Mouse (Mus musculus): ENCODE measurements around the gene Psg25.
"Not testable (repeated sequence)": the region's sequence is repeated elsewhere in the genome, so short reads cannot be mapped to it uniquely, and the experiment has no call there.

Psg25 gene

DNA sequence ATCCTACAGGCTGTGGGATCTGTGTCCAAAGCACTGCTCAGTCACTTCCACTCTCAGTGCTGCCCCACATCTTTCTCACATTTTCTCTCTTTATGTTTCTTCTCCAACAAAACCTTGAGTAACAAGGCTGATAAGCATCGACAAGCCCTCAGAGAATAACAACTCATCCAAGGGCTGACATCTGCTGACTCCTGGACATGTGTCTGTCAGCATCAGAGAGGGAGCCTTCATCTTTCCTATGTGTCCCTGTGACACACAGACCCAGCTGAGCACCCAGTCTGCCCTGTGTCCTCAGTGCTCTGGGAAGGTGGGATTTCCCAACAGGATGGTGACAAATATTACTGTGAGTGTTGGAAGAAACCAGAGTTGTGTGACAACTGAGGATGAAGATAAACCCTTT is at the start of gene Psg25:
Psg25 (minus strand) TSS at position 101 of the 400 bp plus-strand sequence.
- ATAC-seq (ENCODE audit: insufficient number of reproducible peaks, low FRiP score, low TSS enrichment) = no peak

DNA sequence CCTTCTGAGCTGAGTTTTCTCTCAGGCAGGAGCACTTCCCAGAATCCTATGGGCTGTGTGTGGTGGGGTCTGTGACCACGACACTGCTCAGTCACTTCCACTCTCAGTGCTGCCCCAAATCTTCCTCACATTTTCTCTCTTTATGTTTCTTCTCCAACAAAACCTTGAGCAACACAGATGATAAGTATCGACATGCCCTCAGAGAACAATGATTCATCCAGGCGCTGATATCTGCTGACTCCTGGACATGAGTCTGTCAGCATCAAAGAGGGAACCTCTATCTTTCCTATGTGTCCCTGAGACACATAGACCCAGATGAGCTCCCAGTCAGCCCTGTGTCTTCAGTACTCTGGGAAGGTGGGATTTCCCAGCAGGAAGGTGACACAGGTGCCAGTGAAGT is 35.1 kb upstream of the Psg25 start, which contains the start of gene Psg27:
Psg27 (minus strand) TSS at position 101 of the 400 bp plus-strand sequence.
- ATAC-seq (ENCODE audit: insufficient number of reproducible peaks, low FRiP score, low TSS enrichment) = no peak

DNA sequence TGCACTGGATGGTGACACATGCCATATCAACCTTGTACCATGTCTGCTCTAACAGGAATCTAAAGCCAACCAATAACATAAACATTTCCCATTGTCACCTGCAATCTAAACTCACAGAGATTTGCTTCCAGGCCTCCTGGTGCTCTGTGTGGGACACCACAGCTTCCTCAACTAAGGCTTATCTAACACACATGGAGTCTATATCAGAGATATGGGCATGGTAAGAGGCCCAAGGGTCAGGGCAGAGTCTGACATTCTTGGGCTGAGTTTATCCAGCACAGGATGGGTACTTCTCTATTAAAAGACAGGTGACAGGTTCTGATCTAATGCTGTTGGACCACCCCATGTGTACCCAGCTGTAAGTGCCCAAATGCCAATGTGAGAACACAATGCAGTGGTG is 27.8 kb upstream of the Psg25 start:
- ATAC-seq (ENCODE audit: insufficient number of reproducible peaks, low FRiP score, low TSS enrichment) = no peak

DNA sequence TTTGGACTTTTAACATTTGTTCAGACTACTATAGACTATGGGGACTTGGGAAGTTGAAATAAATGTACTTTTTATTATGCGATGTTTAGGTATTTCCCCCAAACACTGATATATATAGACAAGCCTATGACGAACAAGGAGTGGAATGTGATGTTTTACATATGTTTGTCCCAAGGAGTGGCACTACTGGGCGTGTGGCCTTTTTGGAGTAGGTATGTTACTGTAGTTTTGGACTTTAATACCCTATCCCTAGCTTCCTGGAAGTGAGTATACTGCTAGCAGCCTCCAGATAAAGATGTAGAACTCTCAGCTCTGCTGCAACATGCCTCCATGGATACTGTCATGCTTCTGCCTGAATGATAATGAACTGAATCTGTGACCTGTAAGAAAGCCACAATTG is 23.7 kb upstream of the Psg25 start:
- ATAC-seq (ENCODE audit: insufficient number of reproducible peaks, low FRiP score, low TSS enrichment) = not testable (repeated sequence)

GRCm38 (mm10) chr7:18533420-18533819 is 1.4 kb upstream of the Psg25 start:
- no peak for ATAC-seq (ENCODE audit: insufficient number of reproducible peaks, low FRiP score, low TSS enrichment)

DNA sequence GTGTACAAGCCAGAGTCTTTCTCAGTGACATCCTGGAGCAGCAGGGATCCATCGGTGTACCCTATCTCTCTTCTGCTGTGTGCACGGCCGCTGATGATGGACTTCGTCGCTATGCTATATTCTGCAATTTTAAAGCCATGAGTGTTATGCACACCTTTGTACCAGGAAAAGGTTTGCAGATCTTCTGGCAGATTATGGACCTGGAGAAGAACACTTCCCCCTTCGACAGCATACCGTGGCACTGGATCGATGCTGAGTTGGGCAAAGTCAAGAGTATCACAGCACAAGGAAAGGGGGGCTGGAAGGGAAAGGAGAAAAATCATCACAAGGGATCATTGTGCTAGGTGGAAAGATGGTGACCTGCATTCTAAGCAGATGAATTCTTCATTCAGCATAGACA is 7.4 kb downstream of the Psg25 start:
- ATAC-seq (ENCODE audit: insufficient number of reproducible peaks, low FRiP score, low TSS enrichment) = no peak

DNA sequence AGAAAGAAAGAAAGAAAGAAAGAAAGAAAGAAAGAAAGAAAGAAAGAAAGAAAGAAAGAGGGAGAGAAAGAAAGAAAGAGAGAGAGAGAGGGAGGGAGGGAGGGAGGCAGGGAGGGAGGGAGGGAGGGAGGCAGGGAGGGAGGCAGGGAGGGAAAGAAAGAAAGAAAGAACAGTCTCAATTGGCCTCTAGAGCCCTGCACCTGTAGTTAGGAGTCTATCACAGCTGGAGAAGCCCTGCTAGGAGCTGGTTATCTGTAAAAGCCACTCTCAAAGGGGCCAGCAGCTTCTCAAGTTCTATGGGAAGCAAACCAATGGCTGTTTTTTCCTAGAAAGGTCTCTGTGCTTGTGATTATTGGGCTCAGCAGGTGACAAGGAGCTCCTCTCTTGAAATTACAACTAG is 19.2 kb downstream of the Psg25 start:
- ATAC-seq (ENCODE audit: insufficient number of reproducible peaks, low FRiP score, low TSS enrichment) = not testable (repeated sequence)

DNA sequence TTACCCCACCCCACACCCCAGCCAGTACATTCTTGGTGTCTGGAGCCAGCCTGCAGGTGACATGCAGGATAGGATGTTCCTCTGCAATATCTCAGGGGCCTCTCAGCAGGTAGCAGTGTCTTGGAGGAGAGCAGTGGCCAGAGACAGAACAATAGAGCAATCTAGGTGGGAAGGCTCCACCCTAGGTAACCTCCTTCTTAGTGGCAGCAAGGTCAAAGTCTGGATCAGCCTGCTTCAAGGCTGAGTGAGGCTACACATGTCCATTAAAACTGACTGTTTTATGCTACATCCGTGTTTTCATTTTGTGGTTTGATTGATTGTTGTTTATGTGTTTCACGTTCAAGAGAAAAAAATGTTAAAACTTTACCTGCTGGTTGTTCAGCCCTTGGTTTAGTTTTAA is 19.7 kb downstream of the Psg25 start:
- ATAC-seq (ENCODE audit: insufficient number of reproducible peaks, low FRiP score, low TSS enrichment) = not testable (repeated sequence)

DNA sequence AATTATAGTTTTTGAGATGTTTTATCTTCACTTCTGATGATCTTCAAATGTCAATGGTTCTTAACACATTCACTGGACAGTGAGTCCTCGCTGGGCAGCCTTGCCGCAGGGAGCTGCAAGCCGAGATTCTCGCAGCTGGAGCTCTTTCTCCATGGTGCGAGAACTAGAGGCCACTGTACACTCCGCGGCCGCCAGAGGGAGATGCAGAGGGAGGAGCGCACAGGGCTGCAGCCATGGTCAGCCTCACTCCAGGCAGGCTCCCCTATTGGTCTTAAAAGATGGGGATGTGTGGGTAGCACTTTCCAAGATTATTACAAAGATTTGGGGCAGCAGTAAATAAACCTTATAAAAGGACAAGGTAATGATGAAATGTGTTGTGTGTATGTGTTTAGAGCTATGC is 20.6 kb downstream of the Psg25 start:
- ATAC-seq (ENCODE audit: insufficient number of reproducible peaks, low FRiP score, low TSS enrichment) = no peak

DNA sequence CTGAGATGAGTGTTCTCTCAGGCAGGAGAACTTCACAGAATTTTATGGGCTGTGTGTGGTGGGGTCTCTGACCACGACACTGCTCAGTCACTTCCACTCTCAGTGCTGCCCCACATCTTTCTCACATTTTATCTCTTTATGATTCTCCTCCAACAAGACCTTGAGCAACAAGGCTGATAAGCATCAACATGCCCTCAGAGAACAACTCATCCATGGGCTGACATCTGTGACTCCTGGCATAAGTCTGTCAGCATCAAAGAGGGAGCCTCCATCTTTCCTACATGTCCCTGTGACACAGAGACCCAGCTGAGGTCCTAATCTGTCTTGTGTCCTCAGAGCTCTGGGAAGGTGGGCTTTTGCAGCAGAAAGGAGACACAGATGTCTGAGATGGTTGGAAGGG is 48.0 kb downstream of the Psg25 start, which contains the start of gene Psg26:
Psg26 (minus strand) TSS at position 101 of the 400 bp plus-strand sequence.
- no peak for ATAC-seq (ENCODE audit: insufficient number of reproducible peaks, low FRiP score, low TSS enrichment)

Data from cerebellum, adult (tissue).